In the genomic region with DNA sequence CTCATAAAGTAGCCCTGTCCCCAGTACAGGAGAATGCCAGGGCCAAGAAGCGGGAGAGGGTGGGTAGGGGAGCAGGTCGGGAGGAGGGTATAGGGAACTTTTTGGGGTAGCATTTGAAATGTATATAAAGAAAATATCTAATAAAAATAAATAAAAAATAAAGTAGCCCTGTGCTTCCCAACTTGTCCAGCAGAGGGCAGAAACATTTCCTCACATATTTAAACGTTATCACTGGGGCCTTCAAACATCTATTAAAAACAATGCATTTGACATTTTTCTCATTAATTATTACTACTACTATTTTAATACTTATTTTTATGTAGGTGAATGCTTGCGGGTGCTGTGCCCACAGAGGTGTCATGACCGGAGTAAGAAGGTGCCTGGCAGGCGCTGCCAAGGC, we compare ENCODE assay signal across 11 mouse cellular contexts. TPM values are rescaled to one million over a fixed set of nuclear protein-coding genes. Genes with fewer than 3 reads are reported as not detected.
DNase-seq lines count a peak whose midpoint lies in the region; ATAC-seq and TF ChIP-seq lines count a peak whose summit lies in the region.
"Had no signal": no experiment of that assay in that cellular context is flagged by ENCODE, and none has a peak within 500 bp of the region (broad histone marks: within the 10 kb centered on the region; RNA-seq: fewer than 3 reads in every experiment).

No protein-coding gene starts in this region.

- H3K9me3 ChIP-seq in hindbrain, embryonic 14.5 days (ENCODE audit: control insufficient read depth, low read length): no peaks in the 10 kb centered on the region
- no peaks in the 10 kb centered on the region for H3K9me3 ChIP-seq in hindbrain, embryonic 10.5 days
- no peaks in the 10 kb centered on the region for H3K9me3 ChIP-seq in lung, postnatal 0 days (ENCODE audit: low read length)
- H3K9me3 ChIP-seq in forebrain, embryonic 12.5 days: no peaks in the 10 kb centered on the region
- H3K9me3 ChIP-seq: hindbrain, embryonic 13.5 days; limb, embryonic 15.5 days had no signal

- H3K4me3 ChIP-seq in hindbrain, embryonic 14.5 days (replicated peaks; ENCODE audit: low read length): no peak overlapping the region
- H3K4me3 ChIP-seq in hindbrain, embryonic 10.5 days: no peak overlapping the region
- no peak overlapping the region for H3K4me3 ChIP-seq in lung, postnatal 0 days (ENCODE audit: low read depth, low read length)
- no peak overlapping the region for H3K4me3 ChIP-seq in forebrain, embryonic 12.5 days (replicated peaks)
- H3K4me3 ChIP-seq: hindbrain, embryonic 13.5 days; limb, embryonic 15.5 days had no signal

- peaks cover 16% of the 10 kb centered on the region for H3K36me3 ChIP-seq in hindbrain, embryonic 14.5 days (replicated peaks; ENCODE audit: control insufficient read depth, insufficient read depth)
- H3K36me3 ChIP-seq in hindbrain, embryonic 10.5 days: peaks cover 19% of the 10 kb centered on the region
- no peaks in the 10 kb centered on the region for H3K36me3 ChIP-seq in lung, postnatal 0 days (ENCODE audit: insufficient read depth, low read length)
- H3K36me3 ChIP-seq in splenic B cell, adult 2 months (ENCODE audit: control insufficient read depth, insufficient read depth, low read length, poor library complexity, severe bottlenecking): no peaks in the 10 kb centered on the region; the same call in 1 of the 2 replicates
- peaks cover 14% of the 10 kb centered on the region for H3K36me3 ChIP-seq in forebrain, embryonic 12.5 days (replicated peaks)

- no peak for TF ChIP-seq EP300 in lung, postnatal 0 days (IDR thresholded peaks at IDR 0.05)

- no peak overlapping the region for H3K4me2 ChIP-seq in hindbrain, embryonic 14.5 days (replicated peaks)
- no peak overlapping the region for H3K4me2 ChIP-seq in lung, postnatal 0 days (replicated peaks; ENCODE audit: low read depth, low read length)
- no peak overlapping the region for H3K4me2 ChIP-seq in forebrain, embryonic 12.5 days
- H3K4me2 ChIP-seq: hindbrain, embryonic 13.5 days; limb, embryonic 15.5 days had no signal

- WGBS in hindbrain, embryonic 14.5 days: 55% methylated on average over 6 of the region's 6 CpGs
- WGBS in hindbrain, embryonic 10.5 days: 57% methylated on average over 6 of the region's 6 CpGs
- 49% methylated on average over 6 of the region's 6 CpGs for WGBS in lung, postnatal 0 days
- WGBS in forebrain, embryonic 12.5 days: 53% methylated on average over 6 of the region's 6 CpGs

- ATAC-seq in hindbrain, embryonic 14.5 days (ENCODE audit: low FRiP score): no peak
- no peak for ATAC-seq in lung, postnatal 0 days
- no peak for ATAC-seq in forebrain, embryonic 12.5 days (ENCODE audit: low FRiP score)

- peak; percentile 57 for TF ChIP-seq CTCF in lung, postnatal 0 days (IDR thresholded peaks at IDR 0.05)

- no peaks in the 10 kb centered on the region for H3K27me3 ChIP-seq in hindbrain, embryonic 14.5 days (ENCODE audit: control insufficient read depth, insufficient read depth, low read length)
- no peaks in the 10 kb centered on the region for H3K27me3 ChIP-seq in hindbrain, embryonic 10.5 days (ENCODE audit: insufficient read depth, poor library complexity, severe bottlenecking)
- no peaks in the 10 kb centered on the region for H3K27me3 ChIP-seq in lung, postnatal 0 days (replicated peaks; ENCODE audit: insufficient read depth, low read length)
- H3K27me3 ChIP-seq in splenic B cell, adult 2 months (ENCODE audit: control insufficient read depth, insufficient read depth, low read length, poor library complexity, severe bottlenecking): no peaks in the 10 kb centered on the region
- H3K27me3 ChIP-seq in forebrain, embryonic 12.5 days: peaks cover 7% of the 10 kb centered on the region; the same call in 1 of the 2 replicates

- DNase-seq in hindbrain, embryonic 14.5 days (ENCODE audit: low spot score): peak; percentile 64
- no peak for DNase-seq in hindbrain, embryonic 10.5 days (ENCODE audit: low spot score)
- DNase-seq in lung, postnatal 0 days (ENCODE audit: low spot score): peak; percentile 30
- no peak for DNase-seq in lung, postnatal 25 days (ENCODE audit: low spot score)
- DNase-seq in MN1 (ENCODE audit: low spot score): peak; percentile 52
- DNase-seq in splenic B cell, adult 2 months (ENCODE audit: low read depth, low spot score): peak; percentile 54

- no peak overlapping the region for H3K9ac ChIP-seq in hindbrain, embryonic 14.5 days
- H3K9ac ChIP-seq in lung, postnatal 0 days (replicated peaks; ENCODE audit: low read depth): no peak overlapping the region
- no peak overlapping the region for H3K9ac ChIP-seq in forebrain, embryonic 12.5 days
- H3K9ac ChIP-seq: hindbrain, embryonic 13.5 days; limb, embryonic 15.5 days had no signal

- H3K27ac ChIP-seq in hindbrain, embryonic 14.5 days: no peak overlapping the region
- no peak overlapping the region for H3K27ac ChIP-seq in hindbrain, embryonic 10.5 days
- no peak overlapping the region for H3K27ac ChIP-seq in lung, postnatal 0 days (ENCODE audit: low read length)
- H3K27ac ChIP-seq in forebrain, embryonic 12.5 days: no peak overlapping the region
- H3K27ac ChIP-seq: hindbrain, embryonic 13.5 days; limb, embryonic 15.5 days had no signal

- peaks cover 13% of the 10 kb centered on the region for H3K4me1 ChIP-seq in hindbrain, embryonic 14.5 days (replicated peaks; ENCODE audit: control insufficient read depth, insufficient read depth, low read length)
- peaks cover 26% of the 10 kb centered on the region for H3K4me1 ChIP-seq in hindbrain, embryonic 10.5 days (replicated peaks)
- H3K4me1 ChIP-seq in lung, postnatal 0 days (ENCODE audit: insufficient read depth, low read depth, low read length): peaks cover 4% of the 10 kb centered on the region; the same call in 1 of the 2 replicates
- peaks cover 18% of the 10 kb centered on the region for H3K4me1 ChIP-seq in forebrain, embryonic 12.5 days

RNA-seq across cellular contexts. Expression of gene Nsun5, which starts 1.9 kb away (rescaled TPM):
- polyA plus RNA-seq in hindbrain, embryonic 14.5 days (2014; fragmentation: Nextera tagmentation; extraction: Ambion mirVana): 21.1 and 21.9 TPM in 2 replicates
- 44.1 and 46.1 TPM in 2 replicates for polyA plus RNA-seq in hindbrain, embryonic 10.5 days (2016; fragmentation: Nextera tagmentation; extraction: Ambion mirVana)
- 13.5 and 13.6 TPM in 2 replicates for polyA plus RNA-seq in lung, postnatal 0 days (2015; fragmentation: Nextera tagmentation; extraction: Ambion mirVana)
- 34.9 and 35.6 TPM in 2 replicates for polyA plus RNA-seq in forebrain, embryonic 12.5 days (2016; fragmentation: Nextera tagmentation; extraction: Ambion mirVana)

RNA-seq across cellular contexts. Expression of gene Trim50, which starts 14.7 kb away (rescaled TPM):
- not detected in 2 replicates for polyA plus RNA-seq in hindbrain, embryonic 14.5 days (2014; fragmentation: Nextera tagmentation; extraction: Ambion mirVana)
- polyA plus RNA-seq in hindbrain, embryonic 10.5 days (2016; fragmentation: Nextera tagmentation; extraction: Ambion mirVana): 0.08 TPM in 1 of 2 replicates, not detected in the other
- polyA plus RNA-seq in lung, postnatal 0 days (2015; fragmentation: Nextera tagmentation; extraction: Ambion mirVana): not detected in 2 replicates
- polyA plus RNA-seq in forebrain, embryonic 12.5 days (2016; fragmentation: Nextera tagmentation; extraction: Ambion mirVana): not detected in 2 replicates
- polyA plus RNA-seq: brain, embryonic 14.5 days; hindbrain, embryonic 13.5 days; limb, embryonic 15.5 days; neural tube, embryonic 14.5 days had no signal

RNA-seq across cellular contexts. Expression of gene Fkbp6, which starts 18.0 kb away (rescaled TPM):
- 0.24 TPM in 1 of 2 replicates, not detected in the other for polyA plus RNA-seq in hindbrain, embryonic 14.5 days (2014; fragmentation: Nextera tagmentation; extraction: Ambion mirVana)
- polyA plus RNA-seq in hindbrain, embryonic 10.5 days (2016; fragmentation: Nextera tagmentation; extraction: Ambion mirVana): 0.17 and 0.31 TPM in 2 replicates
- polyA plus RNA-seq in lung, postnatal 0 days (2015; fragmentation: Nextera tagmentation; extraction: Ambion mirVana): not detected in 2 replicates
- polyA plus RNA-seq in forebrain, embryonic 12.5 days (2016; fragmentation: Nextera tagmentation; extraction: Ambion mirVana): 0.17 TPM in 1 of 2 replicates, not detected in the other
- polyA plus RNA-seq: limb, embryonic 15.5 days; neural tube, embryonic 14.5 days had no signal

RNA-seq across cellular contexts. Expression of gene Pom121, which starts 26.5 kb away (rescaled TPM):
- polyA plus RNA-seq in hindbrain, embryonic 14.5 days (2014; fragmentation: Nextera tagmentation; extraction: Ambion mirVana): 12.4 and 12.7 TPM in 2 replicates
- 19.5 and 20.9 TPM in 2 replicates for polyA plus RNA-seq in hindbrain, embryonic 10.5 days (2016; fragmentation: Nextera tagmentation; extraction: Ambion mirVana)
- 3.9 and 4.7 TPM in 2 replicates for polyA plus RNA-seq in lung, postnatal 0 days (2015; fragmentation: Nextera tagmentation; extraction: Ambion mirVana)
- polyA plus RNA-seq in forebrain, embryonic 12.5 days (2016; fragmentation: Nextera tagmentation; extraction: Ambion mirVana): 23.4 and 27.0 TPM in 2 replicates

Comparison
In these comparisons a context has a peak if more than half of its experiments do, and no peak if none do; other contexts are left out.
1. DNase-seq: peak in hindbrain, embryonic 14.5 days (single experiment), lung, postnatal 0 days (single experiment), MN1 (single experiment) and splenic B cell, adult 2 months (single experiment); none in hindbrain, embryonic 10.5 days (single experiment) and lung, postnatal 25 days (single experiment).